Mouse (Mus musculus) embryo, embryonic 10.5 days (tissue): Measurements from ENCODE around the gene Cog8.
A peak's percentile ranks its signal among the peaks of the same experiment; 100 is the strongest.

Experiments used
- DNase-seq: peaks from one replicate; pipeline ENCODE4 v3.0.0-alpha.2; 2015; ENCODE audit warnings: low spot score

Gene Cog8

DNA sequence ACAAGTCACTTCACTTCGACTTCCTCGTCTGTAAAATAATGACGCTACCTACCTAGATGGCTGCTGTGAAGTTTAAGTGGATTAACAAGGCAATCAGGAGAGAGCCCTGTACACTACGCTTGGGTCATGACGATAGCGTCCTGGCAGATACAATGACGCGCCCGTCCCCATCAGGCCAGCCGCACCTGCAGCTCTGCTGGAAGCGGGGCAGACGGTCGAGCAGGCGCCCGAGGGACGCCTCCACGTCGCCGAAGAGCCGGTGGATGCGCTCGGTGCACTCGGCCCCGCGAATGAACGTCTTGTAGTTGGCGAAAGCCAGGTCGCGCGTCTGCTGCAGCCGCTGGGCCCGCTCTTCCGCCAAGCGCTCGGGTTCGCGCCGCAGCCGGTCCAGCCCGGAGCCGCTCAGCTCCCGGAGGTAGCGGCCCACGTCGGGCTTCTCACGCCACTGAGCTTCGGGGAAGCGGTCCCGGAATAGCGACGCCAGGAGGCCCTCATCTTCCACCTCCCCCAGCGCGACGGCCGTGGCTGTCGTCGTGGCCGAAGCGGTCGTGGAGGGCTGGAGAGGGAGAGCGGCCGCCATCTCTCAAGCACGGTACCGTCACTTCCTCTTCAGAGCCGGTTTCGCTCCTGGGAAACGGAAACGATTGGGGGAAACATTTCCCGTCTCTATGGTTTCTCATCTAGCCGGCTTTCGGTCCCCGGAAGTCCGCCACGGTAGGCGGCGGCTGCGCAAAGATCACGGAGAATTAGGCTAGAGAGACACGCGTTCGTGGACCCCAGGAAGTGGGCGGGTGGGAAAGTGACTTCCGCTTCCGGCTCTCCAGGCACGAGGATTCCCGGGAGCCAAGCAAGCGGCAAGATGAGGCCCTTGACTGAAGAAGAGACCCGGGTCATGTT, at the start of gene Cog8, which contains the start of gene Nip7:
Cog8 (minus strand) TSS at position 614 of the 897 bp plus-strand sequence.
Nip7 (plus strand) TSS at position 802 of the 897 bp plus-strand sequence.
- peak; percentile 98 for DNase-seq

DNA sequence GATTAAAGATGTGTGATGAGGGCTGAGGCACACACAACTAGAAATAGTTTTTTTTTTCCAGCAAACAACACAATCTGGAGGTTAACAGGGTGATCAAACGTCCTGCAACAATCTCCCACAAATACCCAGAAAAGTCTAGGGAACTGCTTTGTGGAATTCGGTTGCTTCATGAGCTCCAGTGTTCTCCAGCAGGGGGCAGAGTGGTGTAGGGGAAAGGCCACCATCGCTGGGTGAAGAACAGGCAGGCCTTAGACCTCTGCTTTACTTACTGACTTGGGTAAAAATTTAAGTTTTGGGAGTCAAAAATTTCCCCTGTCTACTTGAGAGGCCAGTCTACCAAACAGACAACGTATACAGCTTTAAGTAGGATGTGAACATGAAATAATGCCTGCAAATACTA, 48.1 kb upstream of the Cog8 start:
- peak; percentile 91 for DNase-seq

DNA sequence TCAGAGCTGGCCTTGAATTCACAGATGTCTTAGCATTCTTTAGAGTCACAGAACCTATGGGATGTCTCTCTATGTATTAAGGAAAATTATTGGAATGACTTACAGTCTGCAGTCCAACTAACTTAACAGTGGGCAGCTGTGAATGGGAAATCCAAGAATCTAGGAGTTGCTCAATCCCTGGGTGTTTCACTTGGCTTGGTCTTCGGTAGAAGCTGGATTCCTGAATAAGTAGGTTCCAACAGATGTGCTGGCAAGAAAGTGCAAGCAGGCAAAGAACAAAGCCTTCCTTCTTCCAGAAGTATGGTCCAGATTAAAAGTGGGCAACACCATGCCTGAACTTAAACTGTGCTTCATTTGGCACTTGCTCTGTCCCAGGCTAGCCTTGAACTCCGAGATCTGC, 44.1 kb upstream of the Cog8 start:
- DNase-seq: no peak

DNA sequence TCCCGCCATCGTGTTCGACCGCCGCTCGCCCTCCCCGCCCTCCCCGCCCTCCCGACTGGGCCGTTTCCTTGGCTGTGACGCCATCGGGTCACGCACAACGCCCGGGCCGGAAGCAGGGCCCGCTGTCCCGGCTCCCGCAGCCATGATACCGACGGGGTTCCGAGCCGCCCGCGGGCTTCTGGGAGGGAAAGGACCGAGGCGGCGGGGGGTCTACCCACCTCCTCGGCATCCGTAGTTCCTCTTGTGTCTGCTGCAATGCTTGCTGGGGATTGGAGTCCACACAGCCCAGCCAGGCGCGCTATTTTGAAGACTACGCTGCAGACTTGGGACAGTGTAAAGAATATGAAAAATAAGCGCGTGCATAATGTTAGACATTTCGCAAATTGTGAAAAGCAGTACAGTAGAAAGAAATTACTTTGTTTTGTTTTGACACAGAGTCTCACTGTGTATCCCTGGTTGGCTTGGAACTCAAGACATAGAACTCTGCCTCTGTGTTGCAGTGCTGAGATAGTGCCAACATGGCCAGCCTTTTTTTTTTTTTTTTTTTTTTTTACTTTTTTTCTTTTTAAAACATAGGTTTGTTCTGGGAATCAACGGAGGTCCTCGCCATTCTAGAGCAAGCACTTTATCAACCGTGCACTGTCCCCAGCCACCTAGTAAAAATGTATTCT, 40.0 kb upstream of the Cog8 start, which contains the start of gene Terf2:
Terf2 (minus strand) TSS at position 182 of the 671 bp plus-strand sequence.
- DNase-seq: peak; percentile 98

DNA sequence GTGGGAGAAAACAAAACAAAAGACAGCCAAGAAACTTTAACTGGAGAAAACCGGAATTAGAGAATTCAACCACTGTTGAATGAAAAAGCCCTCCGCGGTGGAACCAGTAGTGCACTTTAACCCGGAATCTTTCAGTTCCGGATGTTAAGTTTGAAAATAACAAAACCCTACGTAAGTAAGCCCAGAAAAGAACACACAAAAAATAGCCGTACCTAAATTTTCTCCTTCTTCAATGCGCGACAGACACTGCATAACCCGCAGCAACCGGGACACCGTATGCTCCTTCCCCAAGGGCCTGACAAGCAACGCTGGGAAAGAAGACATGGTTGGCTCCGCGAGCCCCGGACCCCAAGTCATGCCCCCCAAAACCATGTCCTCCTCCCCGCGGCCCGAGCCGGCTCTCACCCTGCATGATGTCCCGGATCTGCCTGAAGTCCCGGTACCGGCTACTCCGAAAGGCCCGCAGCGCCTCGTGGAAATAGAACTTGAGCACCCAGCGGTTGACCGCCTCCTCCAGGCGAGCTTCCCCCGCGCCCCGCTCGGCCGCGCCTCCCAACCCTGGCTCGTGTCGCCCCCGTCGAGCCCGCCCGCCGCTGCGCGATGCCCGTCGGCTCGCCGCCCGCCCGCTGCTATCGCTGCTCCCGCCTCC, 39.4 kb upstream of the Cog8 start:
- DNase-seq: peak; percentile 62

DNA sequence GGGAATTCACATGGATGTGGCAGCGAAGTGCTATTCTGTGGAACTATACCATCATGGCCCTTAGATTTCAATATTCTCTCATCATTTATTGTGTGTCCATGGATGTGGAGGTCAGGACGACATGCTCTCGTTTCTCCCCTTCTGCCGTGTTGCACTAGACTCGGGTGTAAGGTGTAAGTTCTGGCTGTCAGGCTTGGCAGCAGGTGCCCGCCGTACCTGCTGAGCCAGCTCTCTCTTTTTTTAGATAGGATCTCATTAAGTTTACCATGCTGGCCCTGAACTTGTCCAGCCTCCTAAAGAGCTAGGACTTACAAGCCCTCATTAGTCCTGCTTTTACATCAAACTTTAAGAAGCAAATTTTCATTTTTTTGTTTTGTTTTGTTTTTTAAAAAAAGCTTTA, 34.0 kb upstream of the Cog8 start:
- no peak for DNase-seq

DNA sequence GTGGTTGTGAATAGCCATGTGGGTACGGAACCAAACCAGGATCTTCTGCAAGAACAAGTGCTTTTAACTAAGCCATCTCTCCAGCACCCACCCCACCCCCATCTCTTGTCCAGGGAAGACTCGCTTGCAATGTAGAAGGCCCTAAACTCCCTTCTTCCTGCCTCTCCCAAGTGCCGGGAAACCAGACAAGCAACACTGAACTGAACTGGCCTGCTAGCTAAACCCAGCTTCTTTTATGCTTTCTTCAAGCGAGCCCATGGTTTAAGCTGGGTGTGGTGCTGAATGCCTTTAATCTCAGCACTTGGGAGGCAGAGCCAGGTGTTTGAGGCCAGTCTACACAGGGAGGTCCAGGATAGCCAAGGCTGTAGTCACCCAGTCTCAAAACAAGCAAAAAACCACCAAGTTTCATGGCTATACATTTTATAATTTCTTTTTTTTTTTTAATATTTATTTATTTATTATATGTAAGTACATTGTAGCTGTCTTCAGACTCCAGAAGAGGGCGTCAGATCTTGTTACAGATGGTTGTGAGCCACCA, 32.1 kb upstream of the Cog8 start:
- DNase-seq: no peak

DNA sequence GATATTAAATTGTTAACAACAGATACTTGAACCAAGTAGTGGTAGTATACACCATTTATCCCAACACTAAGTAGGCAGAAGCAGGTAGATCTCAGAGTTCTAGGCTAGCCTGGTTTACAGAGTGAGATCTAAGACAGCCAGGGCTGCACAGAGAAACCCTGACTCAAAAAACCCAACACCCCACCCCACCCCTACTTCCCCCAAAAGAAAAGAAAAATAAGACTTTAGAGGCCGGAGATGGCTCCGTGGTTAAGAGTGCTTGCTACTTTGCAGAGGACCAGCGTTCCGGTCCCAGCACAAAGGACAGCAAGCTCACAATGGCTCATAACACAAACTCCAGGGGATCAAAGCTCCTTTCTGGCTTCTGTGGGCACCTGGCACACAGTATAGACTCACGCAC, 29.5 kb upstream of the Cog8 start:
- DNase-seq: no peak

DNA sequence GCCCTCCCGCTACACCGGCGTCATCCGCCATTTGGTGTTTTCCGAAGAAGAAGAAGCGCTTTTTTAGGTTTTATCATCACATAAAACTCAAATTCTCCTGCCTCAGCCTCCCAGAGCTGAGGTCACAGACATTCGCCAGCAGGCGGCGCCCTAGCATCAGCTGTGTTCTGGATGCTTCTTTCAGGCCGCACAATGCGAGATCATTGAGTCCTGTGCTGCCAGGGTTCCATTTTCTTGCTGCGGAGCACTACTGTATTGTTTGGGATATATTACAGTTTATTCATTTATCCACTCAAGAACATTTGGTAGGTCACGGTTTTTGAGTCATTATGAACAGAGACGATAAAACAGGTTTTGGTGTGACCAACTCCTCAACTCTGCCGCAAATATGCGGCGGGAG, 28.9 kb upstream of the Cog8 start:
- no peak for DNase-seq

DNA sequence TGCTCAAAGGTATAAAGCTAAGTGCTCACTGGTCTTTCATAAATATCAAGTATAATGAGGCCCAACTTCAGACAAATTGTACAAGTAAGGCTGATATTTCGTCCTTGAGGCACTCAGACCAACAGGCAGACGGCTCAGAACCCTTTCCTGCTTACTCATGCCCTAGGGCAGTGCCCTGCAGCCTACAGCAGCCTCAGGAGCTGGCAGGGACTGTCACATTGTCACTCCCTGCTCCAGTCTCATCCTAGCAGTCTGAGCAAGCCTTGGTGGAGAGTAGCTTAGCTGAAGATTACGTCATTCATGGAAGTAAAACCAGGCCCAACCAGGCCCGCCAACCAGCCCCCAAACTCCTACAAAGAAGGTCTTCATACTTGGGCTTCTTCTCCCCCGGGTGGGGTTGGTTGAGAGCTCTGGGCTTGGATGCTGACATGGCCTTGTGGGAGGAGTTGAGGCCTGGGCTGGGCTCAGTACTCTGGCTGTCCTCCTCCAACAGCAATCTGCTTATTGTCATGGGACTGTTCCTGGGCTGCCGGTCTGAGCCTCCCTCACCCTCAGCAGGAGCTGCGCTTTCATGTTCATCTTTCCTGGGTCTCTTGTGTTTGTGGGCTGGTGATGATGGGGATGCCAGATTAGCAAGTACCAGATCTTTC, 19.9 kb upstream of the Cog8 start:
- DNase-seq: no peak

DNA sequence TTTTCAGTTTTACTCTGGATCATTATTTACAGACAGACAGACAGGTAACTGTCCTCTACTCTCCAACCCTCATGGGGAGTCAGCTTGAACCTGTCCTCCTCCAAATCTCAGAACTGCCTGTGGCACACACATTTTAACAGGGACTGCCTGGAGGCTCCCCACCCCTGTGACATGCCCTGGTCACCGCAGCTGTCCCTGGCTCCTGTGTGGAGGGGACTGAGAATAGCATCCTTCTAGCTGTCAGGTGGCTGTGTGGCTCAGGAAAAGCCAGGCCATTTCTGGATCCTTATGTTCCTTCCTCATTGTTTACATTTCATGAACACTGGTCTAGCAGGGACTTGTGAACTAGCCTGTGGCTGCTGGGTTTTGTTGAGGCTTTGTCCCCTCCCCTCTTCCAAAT, 17.6 kb upstream of the Cog8 start:
- DNase-seq: no peak

DNA sequence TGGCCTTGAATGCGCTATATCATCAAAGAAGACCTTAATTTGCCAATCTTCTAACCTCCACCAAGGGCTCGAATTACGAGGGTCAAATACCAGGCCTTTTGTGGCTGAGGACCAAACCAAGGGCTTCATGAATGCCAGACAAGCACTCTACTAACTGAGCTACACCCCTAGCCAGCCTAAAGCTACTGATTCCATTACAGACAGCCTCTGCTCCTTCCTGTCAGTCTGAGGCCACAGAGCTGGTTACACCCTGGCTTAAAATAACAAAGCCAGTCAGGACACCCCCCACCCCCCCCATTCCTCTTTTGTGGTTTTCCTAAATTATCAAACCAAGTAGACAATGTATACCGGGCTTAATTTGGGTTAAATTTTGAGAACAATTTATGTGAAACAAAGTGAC, 17.2 kb upstream of the Cog8 start:
- no peak for DNase-seq

DNA sequence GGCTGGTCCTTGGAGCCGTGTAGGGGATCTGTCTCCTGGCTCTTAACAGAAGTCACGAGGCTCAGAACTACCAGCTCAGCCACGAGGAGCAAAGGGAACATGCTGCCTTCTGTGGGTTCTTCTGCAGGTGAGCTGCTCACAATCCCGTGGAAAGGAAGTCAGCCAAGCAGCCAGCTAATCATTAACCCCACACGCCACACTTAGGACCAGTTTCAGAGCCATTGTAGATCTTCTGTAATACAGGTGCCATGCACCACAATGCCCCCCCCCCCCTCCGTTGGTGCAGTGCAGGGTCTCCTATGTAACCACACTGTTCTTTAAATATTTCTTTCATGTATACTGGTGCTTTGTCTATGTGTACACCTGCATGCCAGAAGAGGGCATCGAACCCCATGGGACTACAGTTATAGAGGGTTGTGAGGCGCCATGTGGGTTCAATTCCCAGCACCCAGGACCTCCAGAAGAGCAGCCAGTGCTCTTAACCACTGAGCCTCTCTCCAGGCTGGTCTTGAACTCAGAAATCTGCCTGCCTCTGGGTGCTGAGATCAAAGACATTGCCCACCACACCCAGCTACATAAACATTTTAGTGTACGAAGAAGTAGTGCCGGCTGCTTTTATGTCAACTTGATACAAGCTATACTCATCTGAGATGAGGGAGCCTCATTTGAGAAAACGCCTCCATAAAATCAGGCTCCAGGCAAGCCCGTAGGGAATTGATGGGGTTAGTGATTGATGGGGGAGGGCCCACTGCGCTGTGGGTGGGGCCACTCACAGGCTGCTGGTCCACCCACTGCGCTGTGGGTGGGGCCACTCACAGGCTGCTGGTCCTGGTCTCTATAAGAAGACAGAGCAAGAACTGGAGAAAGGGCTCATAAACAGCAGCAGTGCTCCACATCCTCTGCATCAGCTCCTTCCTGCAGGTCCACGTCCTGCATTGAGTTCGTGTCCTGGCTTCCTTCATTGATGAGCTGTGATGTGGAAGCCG, 9.3 kb upstream of the Cog8 start, which contains the start of gene Tmed6:
Tmed6 (minus strand) TSS at position 134 of the 986 bp plus-strand sequence.
- DNase-seq: no peak

DNA sequence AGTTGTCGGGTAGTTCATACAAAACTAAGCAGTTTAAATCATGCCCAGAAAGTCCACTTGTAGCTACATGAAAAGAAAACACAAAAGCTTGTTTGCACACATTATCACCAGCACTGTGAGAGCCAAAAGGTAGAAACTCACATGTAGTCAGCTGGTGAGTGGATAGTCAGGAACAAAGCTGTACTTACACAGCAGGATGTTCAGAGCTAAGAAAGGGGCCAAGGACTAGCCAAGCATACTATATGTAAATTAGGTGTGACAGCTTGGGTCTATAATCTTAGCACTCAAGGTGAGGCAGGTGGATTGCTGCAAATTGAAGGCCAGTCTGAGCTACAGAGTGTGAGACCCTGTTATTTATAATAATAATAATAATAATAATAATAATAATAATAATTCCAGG, 6.1 kb upstream of the Cog8 start:
- DNase-seq: no peak

DNA sequence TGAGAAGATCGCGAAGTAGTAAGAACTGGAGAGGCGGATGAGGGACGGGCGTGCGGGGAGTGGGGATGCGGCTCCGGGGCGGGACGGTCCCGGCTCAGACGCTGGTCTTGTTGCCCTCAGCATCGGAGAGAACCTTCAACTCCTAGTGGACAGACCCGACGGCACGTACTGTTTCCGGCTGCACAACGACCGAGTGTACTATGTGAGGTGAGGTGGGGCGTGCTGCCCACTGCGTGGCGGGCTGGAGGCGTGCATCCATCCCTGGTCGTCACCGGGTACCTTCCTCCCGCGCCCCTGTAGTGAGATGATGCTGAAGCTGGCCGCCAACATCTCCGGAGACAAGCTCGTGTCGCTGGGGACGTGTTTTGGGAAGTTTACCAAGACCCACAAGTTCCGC, 482 bp upstream of the Cog8 start:
- no peak for DNase-seq

DNA sequence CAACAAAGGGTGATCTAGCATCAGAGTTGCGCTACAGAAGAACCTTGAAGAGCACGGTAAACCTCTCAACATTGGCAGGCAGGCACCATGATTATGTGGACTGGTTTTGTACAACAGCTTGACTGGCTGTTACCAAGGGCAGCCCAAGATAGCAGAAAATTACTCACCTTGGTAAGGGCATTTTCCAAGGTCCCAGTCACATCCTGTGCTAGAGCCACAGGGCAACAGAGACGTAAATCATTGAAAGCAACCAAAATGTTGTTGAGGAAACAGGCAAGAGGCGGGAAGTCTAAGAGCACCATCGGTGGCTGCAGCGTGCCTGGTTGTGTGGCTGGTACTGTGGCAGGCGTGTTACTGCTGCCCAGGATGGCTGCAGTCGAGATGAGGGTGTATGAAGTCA, 4.4 kb downstream of the Cog8 start:
- no peak for DNase-seq

DNA sequence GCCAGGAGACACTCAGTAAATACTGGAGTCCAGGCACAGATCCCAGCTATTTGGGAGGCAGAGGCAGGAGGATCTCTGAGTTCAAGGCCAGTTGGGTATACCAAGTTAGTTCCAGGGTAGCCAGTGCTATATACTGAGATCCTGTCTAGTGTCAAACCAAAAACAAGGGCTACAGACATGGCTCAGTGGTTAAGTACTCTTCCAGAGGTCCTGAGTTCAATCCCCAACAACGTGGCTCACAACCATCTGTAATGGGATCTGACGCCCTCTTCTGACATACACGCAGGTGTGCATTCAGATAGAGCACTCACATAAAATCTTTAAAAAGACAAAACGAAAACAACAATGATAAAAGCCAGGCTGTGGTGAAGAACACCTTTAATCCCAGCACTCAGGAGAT, 7.0 kb downstream of the Cog8 start:
- no peak for DNase-seq

DNA sequence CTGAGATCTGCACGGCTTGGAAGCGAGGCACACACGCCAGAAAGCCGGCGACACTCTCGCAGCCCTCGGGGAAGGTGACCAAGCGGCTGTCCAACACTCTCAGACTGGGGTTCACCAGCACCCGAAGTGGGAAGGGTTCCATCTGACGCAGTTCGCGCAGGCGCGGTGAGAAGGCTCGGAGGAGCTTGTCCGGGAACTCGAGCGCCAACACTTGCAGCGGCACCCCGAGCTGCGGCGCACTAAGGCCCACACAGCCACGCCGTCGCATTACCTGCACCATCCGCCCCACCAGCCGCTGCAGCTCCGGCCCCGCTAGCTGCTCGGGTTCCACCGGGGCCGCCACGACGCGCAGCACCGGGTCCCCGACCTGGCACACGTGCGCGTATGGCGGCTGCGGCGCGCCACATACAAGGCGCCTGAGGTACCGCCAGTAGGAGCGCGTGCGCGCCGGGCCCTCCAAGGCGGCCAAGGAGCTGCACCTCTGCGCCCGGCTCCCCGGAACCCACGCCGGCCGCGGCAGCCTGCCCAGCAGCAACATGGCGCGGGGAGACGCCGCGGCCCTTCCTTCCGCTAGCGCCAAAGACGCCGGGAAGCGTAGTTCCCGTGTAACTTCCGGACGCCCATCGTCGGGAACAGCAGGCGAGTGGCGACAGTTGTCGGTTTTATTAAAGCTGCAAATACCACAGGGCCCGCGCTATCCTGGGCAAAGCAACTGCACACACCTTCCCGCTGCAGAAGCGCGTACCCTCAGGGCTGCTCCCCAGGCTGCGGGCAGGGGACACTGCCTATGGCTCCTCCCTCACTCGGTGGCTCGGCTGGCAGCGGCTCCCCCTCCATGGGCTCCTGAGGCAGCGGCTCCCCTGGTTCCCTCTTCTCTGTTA, 8.2 kb downstream of the Cog8 start, which contains the start of gene Pdf:
Pdf (minus strand) TSS at position 554 of the 881 bp plus-strand sequence.
- DNase-seq: peak; percentile 82

DNA sequence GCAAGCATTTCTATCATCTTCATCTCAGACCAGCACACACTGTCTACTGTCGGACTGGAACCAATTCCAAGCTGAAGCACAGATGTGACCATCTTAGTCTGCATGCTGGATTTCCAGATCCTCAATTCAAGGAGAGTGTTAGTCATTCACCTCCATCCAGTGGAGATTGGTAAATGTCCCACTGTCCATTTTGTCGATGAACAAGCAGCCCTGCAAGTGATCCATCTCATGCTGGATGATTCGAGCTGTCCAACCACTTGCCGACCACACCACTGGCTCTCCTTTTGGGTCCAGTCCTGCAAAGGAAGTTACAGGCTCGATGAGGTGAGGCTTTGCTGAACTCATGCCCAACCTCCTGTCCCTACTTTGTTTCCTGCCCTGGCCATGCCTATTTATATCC, 9.5 kb downstream of the Cog8 start:
- no peak for DNase-seq

DNA sequence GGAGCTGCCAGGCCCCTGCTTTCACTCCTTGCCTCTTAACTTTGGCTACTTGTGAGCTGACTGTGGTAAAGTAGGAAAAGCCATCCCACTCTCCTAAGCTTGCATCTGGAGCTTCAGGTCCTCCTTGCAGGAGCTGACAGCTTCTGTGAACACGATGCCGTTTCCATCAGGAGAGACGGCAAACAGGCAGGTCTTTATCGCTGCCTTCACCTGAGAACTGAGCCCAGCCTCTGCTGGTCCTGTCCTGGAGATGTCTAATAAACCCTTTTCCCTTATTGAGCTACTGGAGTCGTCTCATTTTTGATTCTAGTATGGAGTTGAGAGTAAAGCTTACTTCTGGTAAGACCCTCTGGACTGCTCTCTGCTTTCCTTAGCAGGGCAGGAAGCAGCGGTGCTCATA, 11.0 kb downstream of the Cog8 start:
- DNase-seq: no peak
